16 mouse cellular contexts compared by ENCODE assay signal in genomic region chr13:99830080-99830724, GRCm38 (mm10).
DNase-seq lines count a peak whose midpoint lies in the region; ATAC-seq and TF ChIP-seq lines count a peak whose summit lies in the region.
"Had no signal": no experiment of that assay in that cellular context is flagged by ENCODE, and none has a peak within 500 bp of the region (broad histone marks: within the 10 kb centered on the region; RNA-seq: fewer than 3 reads in every experiment).

No protein-coding gene starts in this region.

- TF ChIP-seq EP300 in lung, postnatal 0 days (IDR thresholded peaks at IDR 0.05): 0 out of 2 replicates have a peak, but pooled peaks have one; percentile 34

- H3K27ac ChIP-seq in lung, postnatal 0 days (ENCODE audit: low read length): no peak overlapping the region
- no peak overlapping the region for H3K27ac ChIP-seq in intestine, embryonic 15.5 days
- H3K27ac ChIP-seq: hindbrain, embryonic 10.5 days; liver, embryonic 13.5 days; midbrain, embryonic 12.5 days had no signal

- peak; percentile 62 for ATAC-seq in lung, postnatal 0 days
- ATAC-seq in intestine, embryonic 15.5 days: no peak
- ATAC-seq: activated CD4-positive, CD25-positive, alpha-beta regulatory T cell, adult 4 months had no signal

- no peak for TF ChIP-seq POLR2A in lung, adult 2 months (IDR thresholded peaks at IDR 0.05; ENCODE audit: borderline replicate concordance, extremely low read depth, low read depth, low read length)

- no peaks in the 10 kb centered on the region for H3K36me3 ChIP-seq in lung, postnatal 0 days (ENCODE audit: insufficient read depth, low read length)
- no peaks in the 10 kb centered on the region for H3K36me3 ChIP-seq in intestine, embryonic 15.5 days
- H3K36me3 ChIP-seq: G1E; hindbrain, embryonic 10.5 days; liver, embryonic 13.5 days; midbrain, embryonic 12.5 days had no signal

- DNase-seq in adrenal gland, adult 2 months: peak; percentile 63
- no peak for DNase-seq in adrenal gland, postnatal 4 days (ENCODE audit: low spot score in 2 of 2)
- peak; percentile 16 for DNase-seq in lung, postnatal 0 days (ENCODE audit: low spot score)
- no peak for DNase-seq in lung, adult 2 months
- peak; percentile 73 for DNase-seq in fibroblast of lung, adult 2 months (ENCODE audit: low read depth)
- peak; percentile 88 for DNase-seq in telencephalon, adult 2 months (ENCODE audit: low read depth, low spot score)
- DNase-seq in cerebellum, postnatal 25 days: no peak
- DNase-seq: B cell, adult 2 months; cerebellum, adult 11 months; kidney, postnatal 10 days; liver, embryonic 13.5 days had no signal

- no peaks in the 10 kb centered on the region for H3K9me3 ChIP-seq in lung, postnatal 0 days (ENCODE audit: low read length)
- H3K9me3 ChIP-seq in intestine, embryonic 15.5 days: no peaks in the 10 kb centered on the region
- H3K9me3 ChIP-seq: liver, embryonic 13.5 days had no signal

- WGBS in lung, postnatal 0 days: 74% methylated on average over 7 of the region's 7 CpGs
- WGBS in lung, adult 2 months: 78% methylated on average over 7 of the region's 7 CpGs
- WGBS in intestine, embryonic 15.5 days: 79% methylated on average over 7 of the region's 7 CpGs

- no peak overlapping the region for H3K9ac ChIP-seq in lung, postnatal 0 days (replicated peaks; ENCODE audit: low read depth)
- no peak overlapping the region for H3K9ac ChIP-seq in intestine, embryonic 15.5 days
- H3K9ac ChIP-seq: liver, embryonic 13.5 days; midbrain, embryonic 12.5 days had no signal

- no peak for TF ChIP-seq CTCF in lung, postnatal 0 days (IDR thresholded peaks at IDR 0.05)
- no peak for TF ChIP-seq CTCF in lung, adult 2 months (IDR thresholded peaks at IDR 0.05; ENCODE audit: insufficient read depth, low read length)

- no peak overlapping the region for H3K4me2 ChIP-seq in lung, postnatal 0 days (replicated peaks; ENCODE audit: low read depth, low read length)
- H3K4me2 ChIP-seq in intestine, embryonic 15.5 days (replicated peaks): no peak overlapping the region
- H3K4me2 ChIP-seq: liver, embryonic 13.5 days; midbrain, embryonic 12.5 days had no signal

- no peak overlapping the region for H3K4me3 ChIP-seq in lung, postnatal 0 days (ENCODE audit: low read depth, low read length)
- no peak overlapping the region for H3K4me3 ChIP-seq in lung, adult 2 months (replicated peaks; ENCODE audit: extremely low read depth, low read depth, low read length)
- no peak overlapping the region for H3K4me3 ChIP-seq in intestine, embryonic 15.5 days (replicated peaks)
- H3K4me3 ChIP-seq: hindbrain, embryonic 10.5 days; liver, embryonic 13.5 days; midbrain, embryonic 12.5 days had no signal

- no peaks in the 10 kb centered on the region for H3K4me1 ChIP-seq in lung, postnatal 0 days (ENCODE audit: insufficient read depth, low read depth, low read length)
- no peaks in the 10 kb centered on the region for H3K4me1 ChIP-seq in lung, adult 2 months (ENCODE audit: control insufficient read depth, insufficient read depth, low read length)
- no peaks in the 10 kb centered on the region for H3K4me1 ChIP-seq in intestine, embryonic 15.5 days (replicated peaks)
- H3K4me1 ChIP-seq: hindbrain, embryonic 10.5 days; liver, embryonic 13.5 days; midbrain, embryonic 12.5 days had no signal

- no peaks in the 10 kb centered on the region for H3K27me3 ChIP-seq in lung, postnatal 0 days (replicated peaks; ENCODE audit: insufficient read depth, low read length)
- H3K27me3 ChIP-seq in intestine, embryonic 15.5 days (replicated peaks): no peaks in the 10 kb centered on the region
- H3K27me3 ChIP-seq: liver, embryonic 13.5 days; midbrain, embryonic 12.5 days had no signal

Comparison
In these comparisons a context has a peak if more than half of its experiments do, and no peak if none do; other contexts are left out.
1. DNase-seq: peak in adrenal gland, adult 2 months (single experiment), lung, postnatal 0 days (single experiment), fibroblast of lung, adult 2 months (single experiment) and telencephalon, adult 2 months (single experiment); none in adrenal gland, postnatal 4 days (0 of 2), lung, adult 2 months (single experiment) and cerebellum, postnatal 25 days (0 of 2).